Mouse (Mus musculus) heart, embryonic 14.5 days (tissue): ENCODE measurements around the gene Apoa2. TPM values are rescaled to one million over a fixed set of nuclear protein-coding genes. Genes with fewer than 3 reads are reported as not detected.
A peak's percentile ranks its signal among the peaks of the same experiment; 100 is the strongest.

Source experiments
- ATAC-seq: fragments of 200-750 bp; cut with Nextera tagmentation; 2 replicates; pipeline ENCODE4 v1.8.0; 2017; ENCODE audit warnings: low read depth, moderate TSS enrichment; ENCODE audit not compliant: insufficient number of reproducible peaks, insufficient read depth, low FRiP score
- H3K27ac ChIP-seq, 2 experiments: fragments of 200-500 bp in 1 of 2; fragments of 300-500 bp in 1 of 2; sonication (generic) in 1 of 2; replicated peaks in 1 of 2; 2 replicates each; pipeline ENCODE4 v1.5.1; 2012 to 2014; ENCODE audit warnings: low read depth in 2 of 2, low read length in 2 of 2, control low read depth in 1 of 2, mild to moderate bottlenecking in 1 of 2, mixed read lengths in 1 of 2; ENCODE audit not compliant: control insufficient read depth in 1 of 2, insufficient read depth in 1 of 2
- H3K27me3 ChIP-seq: fragments of 300-500 bp; sonication (generic); 2 replicates; pipeline ENCODE4 v1.6.1; 2014; ENCODE audit warnings: mild to moderate bottlenecking, low read length, control low read depth; ENCODE audit not compliant: control insufficient read depth, insufficient read depth
- H3K36me3 ChIP-seq: fragments of 300-500 bp; sonication (generic); 2 replicates; pipeline ENCODE4 v1.6.1; 2014; ENCODE audit warnings: mild to moderate bottlenecking, control low read depth, low read length, mixed read lengths; ENCODE audit not compliant: control insufficient read depth, insufficient read depth
- H3K4me1 ChIP-seq, 2 experiments: fragments of 200-500 bp in 1 of 2; fragments of 300-500 bp in 1 of 2; sonication (generic) in 1 of 2; 2 replicates each; pipeline ENCODE4 v1.6.1; 2012 to 2014; ENCODE audit warnings: low read length in 2 of 2, control low read depth in 1 of 2, mixed read lengths in 1 of 2; ENCODE audit not compliant: control insufficient read depth in 2 of 2, insufficient read depth in 2 of 2
- H3K4me2 ChIP-seq: fragments of 300-500 bp; sonication (generic); 2 replicates; pipeline ENCODE4 v1.6.1; 2014; ENCODE audit warnings: mild to moderate bottlenecking, low read length
- H3K4me3 ChIP-seq, 2 experiments: fragments of 200-500 bp in 1 of 2; fragments of 300-500 bp in 1 of 2; sonication (generic) in 1 of 2; 2 replicates each; pipeline ENCODE4 v1.5.1; 2012 to 2014; ENCODE audit warnings: low read length in 2 of 2, mild to moderate bottlenecking in 2 of 2, control low read depth in 1 of 2, low read depth in 1 of 2, moderate library complexity in 1 of 2; ENCODE audit not compliant: control insufficient read depth in 1 of 2, insufficient read depth in 1 of 2
- H3K9ac ChIP-seq: fragments of 300-500 bp; sonication (generic); 2 replicates; pipeline ENCODE4 v1.6.1; 2014; ENCODE audit warnings: mild to moderate bottlenecking, low read length
- H3K9me3 ChIP-seq: fragments of 300-500 bp; sonication (generic); 2 replicates; pipeline ENCODE4 v1.6.1; 2016; ENCODE audit warnings: low read length, control low read depth; ENCODE audit not compliant: control insufficient read depth
- WGBS: fragments of 180-500 bp; shearing (Covaris S2); extraction: QIAGEN DNeasy Blood & Tissue Kit; methylation state at CpG from one replicate; pipeline ENCODE4 v1.1.7; 2014; 5-methylcytosine and 5-hydroxymethylcytosine counted together
- polyA plus RNA-seq: library from polyadenylated mRNA; unstranded; fragments of >200 nt; fragmentation: Nextera tagmentation; extraction: Ambion mirVana; gene quantifications from 2 replicates; pipeline ENCODE4 v1.2.1, GENCODE M21; 2014

The Apoa2 gene
- polyA plus RNA-seq, 1 experiment from 2014 or later = 5.3 TPM

GRCm38 (mm10) chr1:171256095-171256818 is 31.4 kb downstream of the Apoa2 start:
- WGBS = 87% methylated on average over 24 of the region's 24 CpGs
- no peak overlapping the region for H3K27ac ChIP-seq
- no peaks in the 10 kb centered on the region for H3K36me3 ChIP-seq
- H3K4me3 ChIP-seq = no peak overlapping the region
- no peaks in the 10 kb centered on the region for H3K27me3 ChIP-seq
- no peak overlapping the region for H3K4me2 ChIP-seq
- no peaks in the 10 kb centered on the region for H3K9me3 ChIP-seq
- H3K4me1 ChIP-seq = peaks cover 12 to 13% of the 10 kb centered on the region in 2 experiments; a peak in 3 of 4 replicates
- no peak overlapping the region for H3K9ac ChIP-seq
- ATAC-seq = no peak

GRCm38 (mm10) chr1:171256937-171257548 is 32.2 kb downstream of the Apoa2 start:
- Histone ChIP-seq H3K27ac (no peak overlapping the region), H3K4me3 (no peak overlapping the region), H3K4me1 (peaks cover 7 to 9% of the 10 kb centered on the region in 2 experiments), H3K4me2 (no peak overlapping the region), H3K9ac (no peak overlapping the region), H3K36me3 (no peaks in the 10 kb centered on the region), H3K27me3 (no peaks in the 10 kb centered on the region), H3K9me3 (no peaks in the 10 kb centered on the region)
- ATAC-seq = no peak
- WGBS = 58% methylated on average over 15 of the region's 15 CpGs

GRCm38 (mm10) chr1:171257781-171258180 is 32.9 kb downstream of the Apoa2 start:
- Histone ChIP-seq H3K27ac (no peak overlapping the region), H3K4me2 (no peak overlapping the region), H3K36me3 (no peaks in the 10 kb centered on the region), H3K9ac (no peak overlapping the region), H3K4me3 (no peak overlapping the region), H3K4me1 (peaks cover 4 to 9% of the 10 kb centered on the region in 2 experiments), H3K9me3 (no peaks in the 10 kb centered on the region), H3K27me3 (no peaks in the 10 kb centered on the region)
- 78% methylated on average over 9 of the region's 9 CpGs for WGBS
- ATAC-seq = no peak

- Histone ChIP-seq H3K4me1 (peaks cover 4 to 13% of the 10 kb centered on the region in 2 experiments), H3K9ac (no peak overlapping the region), H3K9me3 (no peaks in the 10 kb centered on the region), H3K4me2 (no peak overlapping the region), H3K27ac (no peak overlapping the region), H3K27me3 (no peaks in the 10 kb centered on the region), H3K36me3 (no peaks in the 10 kb centered on the region), H3K4me3 (no peak overlapping the region)
- WGBS = 49% methylated on average over 17 of the region's 17 CpGs
- ATAC-seq = no peak
Observed at GRCm38 (mm10) chr1:171258921-171259320, 34.1 kb downstream of the Apoa2 start.

GRCm38 (mm10) chr1:171260316-171260715 is 35.5 kb downstream of the Apoa2 start:
- WGBS = 67% methylated on average over 3 of the region's 3 CpGs
- Histone ChIP-seq H3K4me3 (no peak overlapping the region), H3K27ac (no peak overlapping the region), H3K9ac (no peak overlapping the region), H3K9me3 (no peaks in the 10 kb centered on the region), H3K4me2 (no peak overlapping the region), H3K4me1 (peaks cover 4 to 13% of the 10 kb centered on the region in 2 experiments), H3K36me3 (no peaks in the 10 kb centered on the region), H3K27me3 (no peaks in the 10 kb centered on the region)
- ATAC-seq = no peak

- Histone ChIP-seq H3K9me3 (no peaks in the 10 kb centered on the region), H3K27me3 (no peaks in the 10 kb centered on the region), H3K9ac (peak overlapping the region; percentile 70), H3K36me3 (no peaks in the 10 kb centered on the region), H3K4me1 (peaks cover 4 to 13% of the 10 kb centered on the region in 2 experiments), H3K4me2 (peak overlapping the region; percentile 60), H3K4me3 (peak overlapping the region; percentile 8 to 29), H3K27ac (peak overlapping the region; percentile 97 to 98)
- ATAC-seq = peak; percentile 79
- WGBS = under 1% methylated on average over 8 of the region's 8 CpGs
Observed at GRCm38 (mm10) chr1:171262594-171263130, 37.8 kb downstream of the Apoa2 start.

GRCm38 (mm10) chr1:171263185-171263611 is 38.3 kb downstream of the Apoa2 start:
- peak; percentile 86 for ATAC-seq
- 3% methylated on average over 2 of the region's 2 CpGs for WGBS
- Histone ChIP-seq H3K4me2 (peak overlapping the region; percentile 60), H3K4me3 (peak overlapping the region; percentile 8 to 29; a peak in 2 of 4 replicates), H3K27me3 (no peaks in the 10 kb centered on the region), H3K9ac (peak overlapping the region; percentile 70; the same call in 1 of the 2 replicates), H3K36me3 (no peaks in the 10 kb centered on the region), H3K9me3 (no peaks in the 10 kb centered on the region), H3K27ac (peak overlapping the region; percentile 97 to 98), H3K4me1 (peaks cover 4 to 13% of the 10 kb centered on the region in 2 experiments)
